Mouse (Mus musculus): ENCODE data around the gene Fancd2os. TPM values are rescaled to one million over a fixed set of nuclear protein-coding genes. Genes with fewer than 3 reads are reported as not detected.

Fancd2os gene
- polyA plus RNA-seq (2015; fragmentation: Nextera tagmentation; extraction: Ambion mirVana): not detected in 2 replicates

DNA sequence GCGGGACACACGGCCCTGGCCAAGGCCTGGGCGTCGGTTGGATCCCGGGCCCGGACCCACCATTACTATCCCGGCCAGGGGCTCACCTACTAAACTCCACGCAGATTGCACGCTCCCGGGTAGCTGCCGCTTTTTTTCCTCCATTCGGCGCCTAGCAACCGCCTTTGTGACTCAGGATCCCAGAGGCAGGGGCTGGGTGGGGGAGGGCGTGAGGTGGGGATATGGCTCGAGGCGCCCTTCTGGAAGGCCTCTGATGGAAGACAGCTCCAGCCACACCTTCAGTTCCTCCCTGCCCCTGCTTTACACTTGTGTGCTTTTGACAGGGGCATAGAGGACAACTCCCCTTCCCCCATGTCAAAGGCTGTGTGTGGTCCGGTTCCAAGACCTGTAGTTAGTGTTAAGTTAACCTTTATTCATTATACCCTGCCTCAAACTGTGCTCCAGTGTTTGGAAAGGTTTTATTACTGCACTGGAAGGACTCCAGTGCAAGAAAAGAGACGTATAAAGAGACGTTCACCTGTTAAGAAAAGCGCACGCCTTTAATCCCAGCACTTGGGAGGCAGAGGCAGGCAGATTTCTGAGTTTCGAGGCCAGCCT, at the start of gene Fancd2os:
Fancd2os (minus strand) TSS at position 173 of the 597 bp plus-strand sequence.
- Histone ChIP-seq H3K27ac (no peak within 1 kb of the TSS), H3K4me1 (peaks cover 4% of the 10 kb centered on the region), H3K4me2 (no peak within 1 kb of the TSS), H3K27me3 (no peaks in the 10 kb centered on the region), H3K4me3 (no peak within 1 kb of the TSS), H3K9me3 (no peaks in the 10 kb centered on the region), H3K9ac (no peak within 1 kb of the TSS), H3K36me3 (no peaks in the 10 kb centered on the region)
- no peak for ATAC-seq (ENCODE audit: borderline replicate concordance, extremely low read depth, low FRiP score, low TSS enrichment)
- 44% methylated on average over 23 of the region's 23 CpGs for WGBS

DNA sequence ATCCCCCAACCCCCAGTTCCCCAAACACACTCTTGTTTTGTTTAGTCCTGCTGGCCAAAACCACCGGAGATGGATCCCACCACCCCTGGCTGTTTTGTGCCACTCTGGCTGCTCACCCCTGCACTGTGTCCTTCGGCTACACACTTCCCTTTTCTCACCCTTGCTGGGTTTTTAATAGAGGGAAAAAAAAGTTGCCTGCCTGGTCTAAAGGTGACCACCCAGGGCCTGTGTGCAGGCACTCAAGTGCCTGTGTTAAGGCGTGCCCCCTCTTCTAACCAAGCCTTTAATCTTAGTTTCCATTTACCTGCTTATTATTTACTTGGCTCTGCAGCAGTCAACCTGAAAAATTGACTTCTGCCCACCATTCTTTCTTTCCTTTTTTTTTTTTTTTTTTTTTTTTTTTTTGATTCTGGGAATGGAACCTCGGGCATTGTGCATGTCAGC, 49.7 kb upstream of the Fancd2os start:
- Histone ChIP-seq H3K27me3 (no peaks in the 10 kb centered on the region), H3K4me2 (no peak overlapping the region), H3K9ac (no peak overlapping the region), H3K36me3 (no peaks in the 10 kb centered on the region), H3K27ac (no peak overlapping the region), H3K4me1 (0 out of 2 replicates have a peak, but pooled peaks cover 5% of the 10 kb centered on the region), H3K4me3 (no peak overlapping the region), H3K9me3 (no peaks in the 10 kb centered on the region)
- no peak for ATAC-seq (ENCODE audit: borderline replicate concordance, extremely low read depth, low FRiP score, low TSS enrichment)
- 45% methylated on average over 4 of the region's 4 CpGs for WGBS

DNA sequence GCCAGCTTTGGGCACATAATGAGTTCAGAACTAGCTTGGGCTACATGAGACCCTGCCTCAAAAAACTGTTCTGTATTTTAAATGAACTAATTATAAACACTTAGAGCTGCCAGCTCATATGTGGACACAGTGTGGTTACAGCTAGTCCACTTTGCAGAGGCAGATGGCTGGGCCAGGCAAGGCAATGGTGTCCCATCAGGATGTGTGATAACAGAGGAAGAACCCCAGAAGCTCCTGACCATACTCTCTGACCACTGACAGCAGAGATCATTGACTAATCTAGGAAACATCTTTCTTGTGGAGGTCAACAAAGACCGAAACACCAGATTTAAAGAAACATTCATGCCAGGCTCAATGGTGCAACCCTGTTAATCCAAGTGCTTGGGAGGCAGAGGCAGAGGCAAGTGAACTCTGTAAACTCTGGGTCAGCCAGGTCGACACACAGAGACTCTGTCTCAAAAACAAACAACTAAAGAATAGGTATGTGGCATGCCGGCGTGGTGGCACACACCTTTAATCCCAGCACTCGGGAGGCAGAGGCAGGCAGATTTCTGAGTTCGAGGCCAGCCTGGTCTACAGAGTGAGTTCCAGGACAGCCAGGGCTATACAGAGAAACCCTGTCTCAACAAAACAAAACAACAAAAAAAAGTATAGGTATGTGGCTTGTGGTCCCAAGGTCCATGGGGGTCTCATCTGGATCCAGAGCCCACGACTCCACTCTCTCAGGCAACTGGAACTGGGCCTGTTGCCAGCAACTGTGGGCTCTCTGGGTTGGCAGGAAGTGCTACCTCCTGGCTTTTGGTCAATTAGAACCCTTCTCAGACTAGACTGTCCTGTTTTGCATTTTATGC, 49.1 kb upstream of the Fancd2os start:
- H3K9me3 ChIP-seq: no peaks in the 10 kb centered on the region
- no peaks in the 10 kb centered on the region for H3K27me3 ChIP-seq
- H3K4me3 ChIP-seq: no peak overlapping the region
- WGBS: 74% methylated on average over 7 of the region's 7 CpGs
- no peak overlapping the region for H3K9ac ChIP-seq
- ATAC-seq (ENCODE audit: borderline replicate concordance, extremely low read depth, low FRiP score, low TSS enrichment): no peak
- H3K4me2 ChIP-seq: no peak overlapping the region
- 0 out of 2 replicates have a peak, but pooled peaks cover 5% of the 10 kb centered on the region for H3K4me1 ChIP-seq
- no peaks in the 10 kb centered on the region for H3K36me3 ChIP-seq
- H3K27ac ChIP-seq: no peak overlapping the region

DNA sequence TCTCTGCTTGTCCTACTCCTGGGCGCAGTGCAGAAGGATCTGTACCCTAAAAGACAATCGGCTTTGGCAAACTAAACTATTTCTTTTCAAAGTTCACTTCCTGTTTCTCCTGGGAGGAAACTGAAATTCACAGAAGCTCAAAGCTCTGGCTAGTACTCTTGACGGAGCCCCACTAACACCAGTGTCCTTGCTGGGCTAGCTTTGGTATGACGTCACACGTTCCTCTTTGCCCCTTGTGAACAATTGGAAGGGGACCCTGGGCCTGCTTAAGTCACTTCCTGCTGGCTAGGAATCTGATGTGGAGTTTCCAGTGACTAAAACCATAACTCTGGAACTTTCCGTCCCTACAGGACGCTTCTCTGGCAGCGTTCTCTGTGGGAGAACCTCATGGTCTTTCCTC, 44.3 kb upstream of the Fancd2os start:
- Histone ChIP-seq H3K9ac (no peak overlapping the region), H3K4me1 (0 out of 2 replicates have a peak, but pooled peaks cover under 1% of the 10 kb centered on the region), H3K27me3 (no peaks in the 10 kb centered on the region), H3K9me3 (no peaks in the 10 kb centered on the region), H3K4me2 (no peak overlapping the region), H3K36me3 (no peaks in the 10 kb centered on the region), H3K27ac (peak overlapping the region; percentile 8; the same call in 1 of the 2 replicates), H3K4me3 (no peak overlapping the region)
- no peak for ATAC-seq (ENCODE audit: borderline replicate concordance, extremely low read depth, low FRiP score, low TSS enrichment)
- 72% methylated on average over 8 of the region's 8 CpGs for WGBS

DNA sequence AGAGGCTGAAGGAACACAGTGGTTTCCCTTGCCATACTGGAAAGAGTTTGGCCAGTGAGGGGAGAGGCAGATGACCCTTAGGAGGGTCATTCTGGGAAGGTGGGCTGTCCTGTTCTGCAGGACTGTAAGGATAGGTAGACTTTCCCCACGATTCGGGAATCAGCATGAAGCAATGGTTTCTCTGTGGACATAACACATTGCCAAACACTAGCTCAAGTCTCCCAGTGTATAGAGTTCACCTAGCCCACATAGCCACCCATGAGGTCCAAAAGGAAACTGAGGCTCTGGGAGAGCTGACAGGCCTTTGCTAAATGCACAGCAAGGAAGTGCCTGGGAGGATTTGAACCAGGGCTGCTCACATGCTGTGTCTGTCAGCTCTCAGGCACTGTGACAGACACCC, 43.5 kb upstream of the Fancd2os start:
- Histone ChIP-seq H3K27ac (no peak overlapping the region), H3K9ac (no peak overlapping the region), H3K4me3 (no peak overlapping the region), H3K4me1 (no peaks in the 10 kb centered on the region), H3K4me2 (no peak overlapping the region), H3K36me3 (no peaks in the 10 kb centered on the region), H3K9me3 (no peaks in the 10 kb centered on the region), H3K27me3 (no peaks in the 10 kb centered on the region)
- 87% methylated on average over 2 of the region's 2 CpGs for WGBS
- no peak for ATAC-seq (ENCODE audit: borderline replicate concordance, extremely low read depth, low FRiP score, low TSS enrichment)

DNA sequence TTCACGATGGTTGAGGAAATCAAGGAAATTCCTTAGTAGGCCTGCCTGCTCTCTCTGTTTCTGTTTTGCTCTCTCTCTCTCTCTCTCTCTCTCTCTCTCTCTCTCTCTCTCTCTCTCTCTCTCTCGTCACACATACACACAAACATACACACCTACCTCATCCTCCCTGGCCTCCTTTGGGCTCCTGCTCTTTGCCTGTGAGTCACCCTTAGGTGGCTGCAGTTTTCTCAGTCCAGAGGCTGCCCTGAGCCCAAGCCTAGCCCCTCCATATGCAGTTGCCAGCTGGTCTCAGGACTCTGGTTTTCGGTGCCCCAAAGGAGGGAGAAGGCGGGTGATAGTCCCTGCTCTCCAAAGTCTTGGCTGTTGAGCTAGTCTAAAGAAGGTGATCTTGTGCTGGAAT, 42.5 kb upstream of the Fancd2os start:
- no peak overlapping the region for H3K27ac ChIP-seq
- H3K4me3 ChIP-seq: no peak overlapping the region
- WGBS: 77% methylated on average over 4 of the region's 4 CpGs
- no peaks in the 10 kb centered on the region for H3K9me3 ChIP-seq
- H3K27me3 ChIP-seq: no peaks in the 10 kb centered on the region
- H3K4me2 ChIP-seq: no peak overlapping the region
- no peak for ATAC-seq (ENCODE audit: borderline replicate concordance, extremely low read depth, low FRiP score, low TSS enrichment)
- H3K36me3 ChIP-seq: no peaks in the 10 kb centered on the region
- peaks cover 3% of the 10 kb centered on the region; the same call in 1 of the 2 replicates for H3K4me1 ChIP-seq
- H3K9ac ChIP-seq: no peak overlapping the region

DNA sequence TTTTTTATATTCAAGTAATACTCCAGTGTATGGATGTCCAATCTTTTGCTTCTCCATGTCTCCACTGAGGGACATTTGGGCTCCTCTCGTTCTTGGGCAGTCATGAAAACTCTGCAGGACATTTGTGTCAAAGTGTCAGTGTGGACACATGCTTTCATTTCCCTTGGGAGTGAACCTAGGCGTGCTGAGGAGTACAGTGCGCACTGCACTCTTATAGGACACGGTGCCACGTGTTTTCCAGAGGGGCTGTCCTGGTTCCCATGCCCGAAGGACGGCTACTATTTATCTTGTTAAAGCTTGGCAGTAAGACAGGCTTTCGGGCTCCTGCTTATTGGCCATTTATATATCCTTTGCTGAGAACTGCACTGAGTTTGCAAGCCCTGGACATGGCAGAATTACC, 42.1 kb upstream of the Fancd2os start:
- Histone ChIP-seq H3K27me3 (no peaks in the 10 kb centered on the region), H3K4me3 (no peak overlapping the region), H3K36me3 (no peaks in the 10 kb centered on the region), H3K4me1 (peaks cover 3% of the 10 kb centered on the region; the same call in 1 of the 2 replicates), H3K4me2 (no peak overlapping the region), H3K27ac (no peak overlapping the region), H3K9me3 (no peaks in the 10 kb centered on the region), H3K9ac (no peak overlapping the region)
- no peak for ATAC-seq (ENCODE audit: borderline replicate concordance, extremely low read depth, low FRiP score, low TSS enrichment)
- WGBS: 77% methylated on average over 8 of the region's 8 CpGs

DNA sequence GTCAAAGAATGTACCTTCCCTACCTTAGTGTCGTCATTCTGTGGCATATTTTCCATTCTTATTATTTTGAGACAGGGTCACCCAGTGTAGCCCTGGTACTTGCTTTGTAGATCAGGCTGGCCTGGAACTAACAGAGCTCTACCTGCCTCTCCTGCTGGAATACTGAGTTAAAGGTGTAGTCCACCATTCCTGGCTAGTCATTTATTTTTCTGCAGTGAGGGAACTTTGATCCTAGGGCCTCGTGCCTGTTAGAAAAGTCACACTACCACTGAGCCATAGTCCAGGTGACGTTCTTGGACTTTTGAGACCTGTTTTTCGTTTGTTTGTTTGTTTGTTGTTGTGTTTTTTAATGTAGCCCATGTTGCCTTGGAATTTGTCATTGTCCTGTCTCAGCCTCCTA, 38.7 kb upstream of the Fancd2os start:
- H3K4me1 ChIP-seq: peaks cover 3% of the 10 kb centered on the region; the same call in 1 of the 2 replicates
- ATAC-seq (ENCODE audit: borderline replicate concordance, extremely low read depth, low FRiP score, low TSS enrichment): no peak
- no peaks in the 10 kb centered on the region for H3K36me3 ChIP-seq
- H3K4me2 ChIP-seq: no peak overlapping the region
- H3K9ac ChIP-seq: no peak overlapping the region
- H3K9me3 ChIP-seq: no peaks in the 10 kb centered on the region
- H3K27ac ChIP-seq: no peak overlapping the region
- WGBS: 76% methylated on average over 4 of the region's 4 CpGs
- no peak overlapping the region for H3K4me3 ChIP-seq
- H3K27me3 ChIP-seq: no peaks in the 10 kb centered on the region

DNA sequence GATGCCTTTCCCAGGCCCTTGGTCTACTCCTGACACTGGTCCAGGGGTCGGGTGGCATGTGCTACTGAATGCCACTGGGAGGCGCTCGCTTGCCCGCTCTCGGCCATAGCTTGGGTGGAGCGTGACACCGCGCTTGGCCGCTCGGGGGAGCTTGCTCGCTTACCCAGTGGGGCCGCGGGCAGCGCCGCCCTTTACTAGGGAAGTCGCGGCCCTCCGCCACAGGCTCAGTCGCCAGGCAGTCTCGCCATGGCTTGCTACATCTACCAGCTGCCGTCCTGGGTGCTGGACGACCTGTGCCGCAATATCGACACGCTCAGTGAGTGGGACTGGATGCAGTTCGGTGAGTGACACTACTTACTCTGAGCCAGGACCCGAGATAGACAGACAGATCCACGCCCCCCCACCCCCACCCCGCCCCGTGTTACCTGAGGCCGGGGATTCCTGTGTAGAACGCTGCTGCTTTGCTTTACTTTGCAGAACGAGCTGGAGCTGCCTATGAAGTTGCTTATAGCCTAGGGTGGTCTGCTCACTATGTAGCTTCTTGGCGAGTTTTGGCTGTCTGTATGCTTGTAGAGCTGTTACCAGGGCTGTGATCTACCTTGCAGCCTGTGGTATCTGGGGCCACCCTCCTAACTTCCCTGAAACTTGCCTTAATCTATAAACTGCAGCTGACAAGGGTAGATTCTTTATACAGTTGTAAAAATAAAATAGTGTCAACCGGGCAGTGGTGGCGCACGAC, 38.0 kb upstream of the Fancd2os start, which contains the start of gene Irak2:
Irak2 (plus strand) TSS at position 166 of the 739 bp plus-strand sequence.
- H3K4me2 ChIP-seq: peak within 1 kb of the TSS; percentile 61
- no peaks in the 10 kb centered on the region for H3K9me3 ChIP-seq
- peak within 1 kb of the TSS; percentile 33 for H3K9ac ChIP-seq
- WGBS: 7% methylated on average over 37 of the region's 37 CpGs
- no peak within 1 kb of the TSS for H3K27ac ChIP-seq
- H3K36me3 ChIP-seq: no peaks in the 10 kb centered on the region
- H3K4me3 ChIP-seq: peak within 1 kb of the TSS; percentile 43
- peak; percentile 92 for ATAC-seq (ENCODE audit: borderline replicate concordance, extremely low read depth, low FRiP score, low TSS enrichment)
- H3K4me1 ChIP-seq: peaks cover 3% of the 10 kb centered on the region; the same call in 1 of the 2 replicates
- no peaks in the 10 kb centered on the region for H3K27me3 ChIP-seq

DNA sequence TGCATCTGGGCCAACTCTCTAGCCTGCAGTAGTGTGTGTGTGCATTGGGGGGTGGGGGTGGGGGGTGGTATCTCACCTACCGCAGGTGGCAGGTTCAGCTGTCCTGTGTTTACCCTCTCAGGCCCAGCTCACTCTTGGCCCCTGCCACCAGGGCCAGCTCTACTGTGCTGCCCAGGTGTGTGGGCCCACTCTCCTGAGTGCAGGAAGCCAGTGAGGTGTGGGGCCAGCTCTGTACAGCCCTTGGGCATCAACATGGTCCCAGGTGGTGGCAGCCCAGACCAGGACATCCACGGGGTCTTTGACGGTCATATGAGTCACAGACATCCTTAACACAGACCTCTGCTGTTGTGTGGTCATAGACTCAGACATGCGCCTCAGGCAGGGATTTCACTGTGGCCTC, 32.3 kb upstream of the Fancd2os start:
- Histone ChIP-seq H3K27ac (no peak overlapping the region), H3K4me3 (no peak overlapping the region), H3K4me2 (no peak overlapping the region), H3K9me3 (no peaks in the 10 kb centered on the region), H3K9ac (no peak overlapping the region), H3K36me3 (peaks cover 42% of the 10 kb centered on the region), H3K27me3 (no peaks in the 10 kb centered on the region), H3K4me1 (no peaks in the 10 kb centered on the region)
- WGBS: 91% methylated on average over 4 of the region's 4 CpGs
- ATAC-seq (ENCODE audit: borderline replicate concordance, extremely low read depth, low FRiP score, low TSS enrichment): 0 out of 2 replicates have a peak, but pooled peaks have one; percentile 55

DNA sequence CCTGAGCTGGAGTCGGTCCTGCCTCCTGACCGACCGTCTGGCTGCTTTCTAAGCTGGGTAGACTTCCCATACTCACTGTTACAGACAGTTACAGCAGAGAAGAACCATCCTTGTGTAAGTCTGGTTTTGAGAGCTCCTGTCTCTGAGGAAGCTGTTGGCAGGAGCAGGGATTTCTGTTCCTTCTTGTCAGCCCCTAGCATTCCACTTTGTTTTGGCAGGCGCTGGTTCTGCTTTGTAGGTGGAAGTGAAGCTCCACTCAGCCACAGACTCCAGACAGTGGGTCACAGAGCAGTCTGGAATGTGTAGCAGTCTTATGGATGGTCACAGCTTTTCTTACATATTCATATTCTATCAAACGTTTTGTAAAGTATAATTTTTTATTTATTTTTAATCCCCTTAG, 29.8 kb upstream of the Fancd2os start:
- peaks cover 8% of the 10 kb centered on the region for H3K4me1 ChIP-seq
- no peaks in the 10 kb centered on the region for H3K27me3 ChIP-seq
- H3K4me2 ChIP-seq: no peak overlapping the region
- H3K9me3 ChIP-seq: no peaks in the 10 kb centered on the region
- no peak overlapping the region for H3K9ac ChIP-seq
- H3K4me3 ChIP-seq: no peak overlapping the region
- no peak overlapping the region for H3K27ac ChIP-seq
- WGBS: 80% methylated on average over 5 of the region's 5 CpGs
- H3K36me3 ChIP-seq: peaks cover 49% of the 10 kb centered on the region
- ATAC-seq (ENCODE audit: borderline replicate concordance, extremely low read depth, low FRiP score, low TSS enrichment): no peak

Measured in lung, embryonic 15.5 days (tissue).